Mouse (Mus musculus) B cell, adult 67 days (primary cell): ENCODE results near the gene Rhbdf2. TPM values are rescaled to one million over a fixed set of nuclear protein-coding genes. Genes with fewer than 3 reads are reported as not detected.

Experiments used
- total RNA-seq, 2 experiments: library from RNA; stranded (reverse); gene quantifications; 4 replicates each; pipeline ENCODE4 v1.2.4; 2023

The Rhbdf2 gene
- total RNA-seq: 100 to 1,000 TPM in 1 of 2 experiments, 10 to 100 TPM in 1; 96.6 to 100 TPM

GRCm38 (mm10) chr11:116626299-116627071 lies at the start of gene Rhbdf2:
TSS of gene Rhbdf2 (minus strand) at chr11:116627019.

GRCm38 (mm10) chr11:116654255-116654821 lies 27.5 kb upstream of the Rhbdf2 start, which contains the start of gene Cygb:
TSS of gene Cygb (minus strand) at chr11:116654313.

GRCm38 (mm10) chr11:116653234-116653633 lies 26.4 kb upstream of the Rhbdf2 start, which contains the start of gene Prcd:
TSS of gene Prcd (plus strand) at chr11:116653534.

GRCm38 (mm10) chr11:116586310-116586709 lies 40.5 kb downstream of the Rhbdf2 start, which contains the start of gene Aanat:
TSS of gene Aanat (plus strand) at chr11:116586432.

GRCm38 (mm10) chr11:116581376-116581814 lies 45.4 kb downstream of the Rhbdf2 start, which contains the start of gene Ube2o:
TSS of gene Ube2o (minus strand) at chr11:116581447.

Other genes starting within 250 kb of the Rhbdf2 start
- gene Rnf157, start 214.0 kb downstream of the Rhbdf2 start, total RNA-seq: 10 to 100 TPM; 37.0 to 58.0 TPM
- 10 to 100 TPM; 65.7 to 72.0 TPM for gene Ubald2, start 192.9 kb downstream of the Rhbdf2 start, total RNA-seq
- gene Qrich2, start 160.8 kb downstream of the Rhbdf2 start, total RNA-seq: under 1 TPM in 1 of 2 experiments, not detected in 1; 0.30 TPM
- gene Prpsap1, start 132.8 kb downstream of the Rhbdf2 start, total RNA-seq: 10 to 100 TPM; 93.6 to 97.6 TPM
- gene Sphk1, start 96.1 kb downstream of the Rhbdf2 start, total RNA-seq: under 1 TPM; 0.12 TPM
- 10 to 100 TPM; 27.6 to 31.7 TPM for gene Ube2o, start 45.6 kb downstream of the Rhbdf2 start, total RNA-seq
- not detected for gene Aanat, start 40.6 kb downstream of the Rhbdf2 start, total RNA-seq
- gene Prcd, start 26.5 kb upstream of the Rhbdf2 start, total RNA-seq: not detected
- not detected for gene Cygb, start 27.3 kb upstream of the Rhbdf2 start, total RNA-seq
- not detected for gene St6galnac1, start 148.5 kb upstream of the Rhbdf2 start, total RNA-seq
- gene Mxra7, start 201.0 kb upstream of the Rhbdf2 start, total RNA-seq: not detected
- gene Mettl23, start 216.3 kb upstream of the Rhbdf2 start, total RNA-seq: 10 to 100 TPM; 65.5 to 81.6 TPM
- 10 to 100 TPM; 70.9 to 79.8 TPM for gene Jmjd6, start 216.4 kb upstream of the Rhbdf2 start, total RNA-seq
- gene Mfsd11, start 225.4 kb upstream of the Rhbdf2 start, total RNA-seq: 10 to 100 TPM; 18.3 to 29.8 TPM
- gene Srsf2, start 226.1 kb upstream of the Rhbdf2 start, total RNA-seq: 100 to 1,000 TPM; 377 to 380 TPM